ENCODE assay signal across 7 mouse cellular contexts in genomic region chr14:61737504-61738040, GRCm38 (mm10).
DNase-seq lines count a peak whose midpoint lies in the region; ATAC-seq and TF ChIP-seq lines count a peak whose summit lies in the region.

No protein-coding gene starts in this region.

- peaks cover 9% of the 10 kb centered on the region for H3K4me1 ChIP-seq in embryonic facial prominence, embryonic 14.5 days (ENCODE audit: control insufficient read depth, insufficient read depth, low read length)
- peaks cover 9% of the 10 kb centered on the region for H3K4me1 ChIP-seq in kidney, adult 2 months (ENCODE audit: control insufficient read depth, insufficient read depth, low read length)

- intact Hi-C loops in left cerebral cortex, postnatal 25 days (cut with DNase I), result no loop called here

- DNase-seq in 3134 (ENCODE audit: extremely low read depth, insufficient read length, low spot score) (peak; percentile 44), 416B (ENCODE audit: low read depth) (peak; percentile 49)
- no peak for DNase-seq in embryonic facial prominence, embryonic 14.5 days (ENCODE audit: low spot score)
- DNase-seq in kidney, adult 2 months, result peak; percentile 88
- no peak for DNase-seq in layer of hippocampus, adult 18-20 months (ENCODE audit: low spot score in 2 of 2)
- DNase-seq in gastrocnemius, postnatal 4 days (ENCODE audit: low spot score in 2 of 2), result no peak
- no peak for DNase-seq in left cerebral cortex, postnatal 25 days (ENCODE audit: low spot score in 2 of 2)

- H3K9me3 ChIP-seq in embryonic facial prominence, embryonic 14.5 days (ENCODE audit: control insufficient read depth, low read length), result no peaks in the 10 kb centered on the region

- H3K27ac ChIP-seq in embryonic facial prominence, embryonic 14.5 days (replicated peaks; ENCODE audit: low read depth, low read length), result peak overlapping the region; percentile 29; the same call in 1 of the 2 replicates
- H3K27ac ChIP-seq in kidney, adult 2 months (ENCODE audit: insufficient read depth, low read depth, low read length), result peak overlapping the region; percentile 73

- H3K4me3 ChIP-seq in embryonic facial prominence, embryonic 14.5 days (ENCODE audit: low read depth, low read length), result no peak overlapping the region
- H3K4me3 ChIP-seq in kidney, adult 2 months (ENCODE audit: insufficient read depth, low read depth, low read length), result no peak overlapping the region

- H3K9ac ChIP-seq in embryonic facial prominence, embryonic 14.5 days (ENCODE audit: low read depth, low read length), result no peak overlapping the region

- no peak for TF ChIP-seq POLR2A in kidney, adult 2 months (IDR thresholded peaks at IDR 0.05; ENCODE audit: low read depth, low read length)

- 0 out of 2 replicates have a peak overlapping the region, but pooled peaks have one; percentile 13 for H3K4me2 ChIP-seq in embryonic facial prominence, embryonic 14.5 days (ENCODE audit: low read depth, low read length)

- no peaks in the 10 kb centered on the region for H3K36me3 ChIP-seq in embryonic facial prominence, embryonic 14.5 days (ENCODE audit: control insufficient read depth, insufficient read depth, low read length)
- H3K36me3 ChIP-seq in kidney, adult 2 months (ENCODE audit: control insufficient read depth, insufficient read depth, low read length), result no peaks in the 10 kb centered on the region

- no peaks in the 10 kb centered on the region for H3K27me3 ChIP-seq in embryonic facial prominence, embryonic 14.5 days (replicated peaks; ENCODE audit: control insufficient read depth, insufficient read depth, low read length)
- H3K27me3 ChIP-seq in kidney, adult 2 months (replicated peaks; ENCODE audit: control insufficient read depth, insufficient read depth, low read length), result no peaks in the 10 kb centered on the region

- no peak for TF ChIP-seq CTCF in kidney, adult 2 months (conservative IDR thresholded peaks at IDR 0.05; ENCODE audit: insufficient read depth, insufficient read length, low read depth, low read length)

- ATAC-seq in embryonic facial prominence, embryonic 14.5 days (ENCODE audit: low read depth), result no peak

- 64% methylated on average over 6 of the region's 6 CpGs for WGBS in embryonic facial prominence, embryonic 14.5 days
- WGBS in kidney, adult 2 months, result 49% methylated on average over 6 of the region's 6 CpGs

Comparison
In these comparisons a context has a peak if more than half of its experiments do, and no peak if none do; other contexts are left out.
1. DNase-seq: peak in 3134 (single experiment), 416B (single experiment) and kidney, adult 2 months (single experiment); none in embryonic facial prominence, embryonic 14.5 days (single experiment), layer of hippocampus, adult 18-20 months (0 of 2), gastrocnemius, postnatal 4 days (0 of 2) and left cerebral cortex, postnatal 25 days (0 of 2).